Mouse (Mus musculus) G1E (cell line): Measurements from ENCODE around the gene Ly6g6e. TPM values are rescaled to one million over a fixed set of nuclear protein-coding genes. Genes with fewer than 3 reads are reported as not detected.
A peak's percentile ranks its signal among the peaks of the same experiment; 100 is the strongest.

ENCODE experiments used
- ATAC-seq: 2 replicates; pipeline ENCODE4 v1.8.0; 2016; ENCODE audit warnings: mild to moderate bottlenecking; ENCODE audit not compliant: insufficient number of reproducible peaks, poor library complexity, low FRiP score, severe bottlenecking; ENCODE audit errors: extremely low read depth
- DNase-seq: peaks from one replicate; pipeline ENCODE4 v3.0.0; 2012; ENCODE audit warnings: low spot score
- H3K27me3 ChIP-seq: 2 replicates; pipeline ENCODE4 v1.6.1; 2012; ENCODE audit warnings: mild to moderate bottlenecking, low read length, inconsistent platforms; ENCODE audit not compliant: insufficient read depth
- H3K36me3 ChIP-seq: replicated peaks from 2 replicates; pipeline ENCODE3; 2012; ENCODE audit warnings: mild to moderate bottlenecking, inconsistent platforms
- H3K4me1 ChIP-seq: 2 replicates; pipeline ENCODE4 v1.6.1; 2012; ENCODE audit warnings: low read depth, low read length, inconsistent platforms, mixed read lengths; ENCODE audit not compliant: insufficient read depth
- H3K4me3 ChIP-seq: 2 replicates; pipeline ENCODE4 v1.5.1; 2012; ENCODE audit warnings: low read depth, mild to moderate bottlenecking, inconsistent platforms, low read length, moderate library complexity, mixed read lengths
- H3K9me3 ChIP-seq: replicated peaks from 2 replicates; pipeline ENCODE4 v1.6.1; 2012; ENCODE audit warnings: inconsistent platforms
- CTCF ChIP-seq: IDR thresholded peaks from 2 replicates; pipeline ENCODE4 v1.5.1; 2012; ENCODE audit warnings: low read depth, low read length, inconsistent platforms, mixed read lengths
- GATA1 ChIP-seq: IDR thresholded peaks from 2 replicates; pipeline ENCODE4 v1.6.1; 2012; ENCODE audit warnings: borderline replicate concordance, low read length, inconsistent platforms, mixed read lengths
- GATA2 ChIP-seq: IDR thresholded peaks from 2 replicates; pipeline ENCODE4 v1.6.1; 2012; ENCODE audit warnings: low read depth, low read length, inconsistent platforms, borderline replicate concordance
- POLR2AphosphoS5 ChIP-seq: IDR thresholded peaks from 2 replicates; pipeline ENCODE4 v1.6.1; 2012; ENCODE audit warnings: low read depth, low read length, inconsistent platforms; ENCODE audit not compliant: insufficient replicate concordance
- TAL1 ChIP-seq: conservative IDR thresholded peaks from 2 replicates; pipeline ENCODE4 v1.6.1; 2012; ENCODE audit warnings: low read depth, low read length, inconsistent platforms, mixed read lengths
- polyA plus RNA-seq: library from polyadenylated mRNA; stranded (reverse); fragments of >175 nt; gene quantifications from 2 replicates; pipeline ENCODE4 v1.2.3, GENCODE M21; 2012
- total RNA-seq, 2 experiments: library from RNA; stranded (forward) in 1 of 2; stranded (reverse) in 1 of 2; fragments of 200-1000 nt in 1 of 2; fragments of >200 nt in 1 of 2; fragmentation: Nextera tagmentation in 1 of 2; gene quantifications; 2 replicates each; pipeline ENCODE4 v1.2.3; 2014 to 2017

The Ly6g6e gene
- total and polyA plus RNA-seq, 3 experiments, result 0.36 TPM; not detected in 2

GRCm38 (mm10) chr17:35074097-35074496 lies 2.6 kb upstream of the Ly6g6e start:
- H3K4me1 ChIP-seq, result peaks cover 43% of the 10 kb centered on the region
- no peak for TF ChIP-seq TAL1
- no peak for TF ChIP-seq GATA1
- TF ChIP-seq POLR2AphosphoS5, result no peak
- TF ChIP-seq GATA2, result no peak
- TF ChIP-seq CTCF, result no peak
- peak overlapping the region; percentile 4; the same call in 1 of the 2 replicates for H3K4me3 ChIP-seq
- no peaks in the 10 kb centered on the region for H3K36me3 ChIP-seq
- DNase-seq (no peak), ATAC-seq (no peak)
- peaks cover 21% of the 10 kb centered on the region for H3K27me3 ChIP-seq
- H3K9me3 ChIP-seq, result no peaks in the 10 kb centered on the region

- DNase-seq, result no peak
- H3K9me3 ChIP-seq, result no peaks in the 10 kb centered on the region
- H3K4me3 ChIP-seq, result no peak overlapping the region
- H3K27me3 ChIP-seq, result peaks cover 7% of the 10 kb centered on the region; the same call in 1 of the 2 replicates
- H3K4me1 ChIP-seq, result peaks cover 64% of the 10 kb centered on the region
- H3K36me3 ChIP-seq, result no peaks in the 10 kb centered on the region
- no peak for TF ChIP-seq GATA2
- no peak for TF ChIP-seq GATA1
- ATAC-seq, result no peak
These were observed 583 bp downstream of the Ly6g6e start for GRCm38 (mm10) chr17:35077285-35077684.

- DNase-seq (no peak), ATAC-seq (no peak)
- TF ChIP-seq POLR2AphosphoS5, result no peak
- TF ChIP-seq CTCF, result no peak
- TF ChIP-seq GATA1, result no peak
- no peak for TF ChIP-seq TAL1
- TF ChIP-seq GATA2, result no peak
- H3K4me1 ChIP-seq, result peaks cover 68% of the 10 kb centered on the region
- peaks cover 7% of the 10 kb centered on the region; the same call in 1 of the 2 replicates for H3K27me3 ChIP-seq
- H3K9me3 ChIP-seq, result no peaks in the 10 kb centered on the region
- H3K36me3 ChIP-seq, result no peaks in the 10 kb centered on the region
- no peak within 1 kb of the TSS for H3K4me3 ChIP-seq
These were observed 1.1 kb downstream of the Ly6g6e start, which contains the start of gene Ly6g6d for GRCm38 (mm10) chr17:35077786-35078233. Ly6g6d (minus strand) TSS chr17:35078065.

GRCm38 (mm10) chr17:35079778-35080177 lies 3.1 kb downstream of the Ly6g6e start:
- H3K4me1 ChIP-seq, result peaks cover 81% of the 10 kb centered on the region

DNA sequence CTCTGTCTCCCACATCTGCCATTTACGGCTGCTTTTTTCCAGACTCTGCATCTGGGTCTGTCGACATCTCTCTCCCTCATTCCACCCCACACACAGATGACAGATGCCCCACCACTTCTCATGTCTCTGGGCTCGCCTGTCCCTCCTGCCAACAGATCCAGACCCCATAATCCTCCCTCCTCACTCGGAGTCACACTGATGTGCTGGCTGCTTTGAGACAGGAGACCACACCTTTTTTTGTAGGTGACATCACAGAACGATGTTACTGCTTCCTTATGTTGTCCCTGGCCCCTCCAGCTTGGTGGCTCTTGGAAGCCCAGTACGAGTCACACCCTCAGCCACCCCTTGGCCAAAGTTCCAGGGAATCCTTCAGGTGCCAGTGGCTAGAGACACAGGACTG lies 3.5 kb downstream of the Ly6g6e start:
- no peak for DNase-seq
- Histone ChIP-seq H3K9me3 (no peaks in the 10 kb centered on the region), H3K36me3 (no peaks in the 10 kb centered on the region), H3K4me3 (peak overlapping the region; percentile 53; the same call in 1 of the 2 replicates), H3K4me1 (peaks cover 85% of the 10 kb centered on the region), H3K27me3 (peaks cover 7% of the 10 kb centered on the region; the same call in 1 of the 2 replicates)
- ATAC-seq, result no peak
- no peak for TF ChIP-seq TAL1
- no peak for TF ChIP-seq GATA2
- no peak for TF ChIP-seq CTCF
- TF ChIP-seq GATA1, result no peak
- TF ChIP-seq POLR2AphosphoS5, result no peak

More at GRCm38 (mm10) chr17:35079778-35080177, 3.1 kb downstream of the Ly6g6e start:
- H3K27me3 ChIP-seq, result peaks cover 7% of the 10 kb centered on the region; the same call in 1 of the 2 replicates
- no peak for TF ChIP-seq POLR2AphosphoS5
- TF ChIP-seq TAL1, result peak; percentile 52
- no peaks in the 10 kb centered on the region for H3K9me3 ChIP-seq
- peak; percentile 83 for DNase-seq
- H3K36me3 ChIP-seq, result no peaks in the 10 kb centered on the region
- ATAC-seq, result peak; percentile 95
- H3K4me3 ChIP-seq, result peak overlapping the region; percentile 66; the same call in 1 of the 2 replicates

- no peaks in the 10 kb centered on the region for H3K36me3 ChIP-seq
These were observed 4.0 kb downstream of the Ly6g6e start for GRCm38 (mm10) chr17:35080710-35081109.

DNA sequence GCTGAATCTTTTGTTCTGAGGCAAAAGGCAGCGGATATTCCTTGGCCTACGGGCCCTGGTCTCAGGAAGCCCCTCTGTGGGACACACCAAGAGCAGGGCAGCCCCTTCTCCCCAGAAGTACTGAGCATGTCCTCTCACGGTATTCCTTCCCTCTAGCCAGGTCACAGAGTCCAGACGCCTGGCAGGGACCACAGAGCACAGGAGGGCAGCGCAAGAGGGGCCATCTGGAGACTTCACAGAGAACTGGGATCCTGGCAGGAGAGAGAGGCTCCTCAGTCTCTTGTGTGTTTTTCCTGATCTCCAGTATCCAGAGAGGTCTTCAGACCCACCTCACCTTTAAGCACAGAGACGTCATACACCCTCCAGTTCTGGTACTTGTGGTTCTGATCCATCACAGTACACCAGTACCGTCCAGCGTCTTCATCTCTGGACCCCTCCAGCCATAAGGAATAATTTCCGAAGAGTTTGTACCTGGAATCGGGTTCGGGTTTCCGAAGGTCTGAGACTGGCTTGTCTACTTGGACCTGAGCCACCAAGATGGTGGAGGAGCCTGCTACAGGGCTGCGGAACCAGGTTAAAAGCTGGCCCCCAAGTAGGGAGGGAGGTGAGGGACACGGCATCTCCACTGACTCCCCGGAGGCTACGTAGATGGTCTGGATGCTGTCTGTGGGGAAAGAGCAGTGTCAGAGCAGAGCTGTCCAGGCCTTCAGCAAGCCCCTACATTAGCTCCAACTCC lies 6.3 kb downstream of the Ly6g6e start:
- TF ChIP-seq POLR2AphosphoS5 (no peak), GATA2 (no peak), TAL1 (no peak), CTCF (no peak), GATA1 (no peak)
- ATAC-seq (no peak), DNase-seq (no peak)
- H3K4me1 ChIP-seq, result peaks cover 79% of the 10 kb centered on the region
- H3K27me3 ChIP-seq, result peaks cover 3% of the 10 kb centered on the region; the same call in 1 of the 2 replicates
- no peak overlapping the region for H3K4me3 ChIP-seq
- H3K36me3 ChIP-seq, result no peaks in the 10 kb centered on the region
- no peaks in the 10 kb centered on the region for H3K9me3 ChIP-seq

More at GRCm38 (mm10) chr17:35080710-35081109, 4.0 kb downstream of the Ly6g6e start:
- TF ChIP-seq POLR2AphosphoS5 (no peak), GATA2 (no peak), TAL1 (no peak), CTCF (no peak), GATA1 (no peak)
- no peak overlapping the region; the same call in 1 of the 2 replicates for H3K4me3 ChIP-seq
- peaks cover 7% of the 10 kb centered on the region; the same call in 1 of the 2 replicates for H3K27me3 ChIP-seq
- H3K9me3 ChIP-seq, result no peaks in the 10 kb centered on the region
- DNase-seq (no peak), ATAC-seq (no peak)
- peaks cover 90% of the 10 kb centered on the region for H3K4me1 ChIP-seq
